Mouse (Mus musculus) left cerebral cortex, adult 2 months (tissue): ENCODE results near the gene N4bp2l1. TPM values are rescaled to one million over a fixed set of nuclear protein-coding genes. Genes with fewer than 3 reads are reported as not detected.

Source experiments
- DNase-seq, 2 experiments: peaks; one replicate each; pipeline ENCODE4 v3.0.0; 2021 to 2022; ENCODE audit warnings: low spot score in 2 of 2, mixed read lengths in 1 of 2; ENCODE audit errors: extremely low spot score in 1 of 2
- H3K27ac ChIP-seq: fragments of 200-600 bp; 2 replicates; pipeline ENCODE4 v1.8.1; 2022
- H3K4me3 ChIP-seq: fragments of 200-600 bp; 2 replicates; pipeline ENCODE4 v1.8.1; 2022
- CTCF ChIP-seq: fragments of 200-600 bp; IDR thresholded peaks from 2 replicates; pipeline ENCODE4 v1.8.1; 2022; ENCODE audit warnings: antibody characterized with exemption, mild to moderate bottlenecking, moderate library complexity
- intact Hi-C: fragments of 180-260 bp; cut with DNase I; formaldehyde crosslinking; loops from one replicate; pipeline ENCODE4 v1.15.1; 2025
- total RNA-seq, 2 experiments: library from RNA; stranded (reverse); gene quantifications; 2 replicates each; pipeline ENCODE4 v1.2.3; 2021

The N4bp2l1 gene
- total RNA-seq, 2 experiments from 2014 or later, result 60.5 to 63.5 TPM

DNA sequence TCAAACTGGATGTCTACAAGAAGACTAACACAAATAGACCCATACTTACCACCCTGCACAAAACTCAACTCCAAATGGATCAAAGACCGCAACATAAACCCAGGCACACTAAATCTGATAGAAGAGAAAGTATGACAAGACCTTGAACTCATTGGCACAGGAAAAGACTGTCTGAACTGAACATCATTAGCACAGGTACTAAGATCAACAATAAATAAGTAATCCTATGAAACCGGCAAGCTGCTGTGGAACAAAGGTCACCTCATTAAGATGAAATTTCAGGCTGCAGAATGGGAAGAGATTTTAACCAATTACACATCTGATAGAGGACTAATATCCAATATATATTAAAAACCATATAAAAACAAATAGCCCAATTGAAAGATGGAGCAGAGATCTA is 19.2 kb upstream of the N4bp2l1 start:
- TF ChIP-seq CTCF, result no peak
- no peak for DNase-seq
- no peak overlapping the region for H3K4me3 ChIP-seq
- intact Hi-C loops, result no loop called here
- no peak overlapping the region for H3K27ac ChIP-seq

DNA sequence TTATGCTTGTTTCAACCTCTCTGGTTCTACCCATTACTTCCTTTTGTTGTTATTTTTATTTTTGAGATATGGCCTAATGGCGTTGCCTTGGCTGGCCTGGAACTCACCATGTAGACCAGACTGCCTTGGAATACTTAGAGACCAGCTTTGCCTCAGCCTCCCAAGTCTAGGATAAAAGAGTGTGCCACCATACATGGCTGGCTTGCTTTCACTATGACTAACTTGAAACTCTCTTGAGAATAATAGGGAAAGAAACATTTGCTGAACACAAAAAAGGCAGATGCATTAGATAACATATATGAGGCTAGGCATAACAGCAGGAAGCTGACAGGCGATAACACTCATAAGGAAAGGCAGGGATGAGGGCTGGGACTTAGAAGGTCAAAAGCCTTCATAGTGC is 17.1 kb upstream of the N4bp2l1 start:
- no peak for DNase-seq
- intact Hi-C loops, result no loop called here
- Histone ChIP-seq H3K27ac (no peak overlapping the region), H3K4me3 (no peak overlapping the region)
- TF ChIP-seq CTCF, result no peak

DNA sequence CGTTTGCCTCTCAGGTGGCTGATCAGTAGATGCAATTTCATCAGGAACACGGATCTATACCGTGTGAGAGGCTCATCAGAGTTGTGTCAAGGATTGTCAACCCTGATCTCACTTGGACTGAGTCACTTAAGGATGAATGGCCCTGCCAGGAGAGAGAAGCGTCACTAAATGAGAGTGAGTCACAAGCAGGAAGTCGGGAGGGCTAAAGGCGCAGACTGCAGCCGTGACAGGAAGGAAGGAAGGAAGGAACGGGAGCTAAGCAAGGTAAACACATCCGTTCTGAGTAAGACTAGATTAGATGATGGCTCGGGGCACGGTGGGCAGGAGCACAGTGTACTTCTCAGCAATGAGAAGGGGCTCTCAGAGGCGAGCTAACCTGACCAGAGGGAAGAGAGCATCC is 14.7 kb upstream of the N4bp2l1 start:
- intact Hi-C loops, result no loop called here
- no peak for TF ChIP-seq CTCF
- H3K27ac ChIP-seq, result peak overlapping the region; percentile 69
- H3K4me3 ChIP-seq, result no peak overlapping the region
- no peak for DNase-seq

DNA sequence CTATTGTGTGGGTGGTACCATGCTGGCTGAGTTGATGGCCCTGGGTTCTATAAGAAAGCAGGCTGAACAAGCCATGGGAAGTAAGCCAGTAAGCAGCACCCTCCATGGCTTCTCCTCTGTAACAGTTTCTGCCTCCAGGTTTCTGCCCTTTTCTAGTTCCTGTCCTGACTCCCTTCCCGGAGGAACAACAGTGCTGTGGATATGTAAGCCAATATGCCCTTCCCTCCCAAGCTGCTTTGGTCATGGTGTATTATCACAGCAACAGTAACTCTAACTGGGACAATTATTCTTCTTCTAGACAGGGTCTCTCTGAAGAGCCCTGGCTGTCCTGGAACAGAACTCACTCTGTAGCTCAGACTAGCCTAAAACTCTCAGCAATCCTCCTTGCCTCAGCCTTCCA is 14.1 kb upstream of the N4bp2l1 start:
- TF ChIP-seq CTCF, result no peak
- no peak for DNase-seq
- intact Hi-C loops, result no loop called here

DNA sequence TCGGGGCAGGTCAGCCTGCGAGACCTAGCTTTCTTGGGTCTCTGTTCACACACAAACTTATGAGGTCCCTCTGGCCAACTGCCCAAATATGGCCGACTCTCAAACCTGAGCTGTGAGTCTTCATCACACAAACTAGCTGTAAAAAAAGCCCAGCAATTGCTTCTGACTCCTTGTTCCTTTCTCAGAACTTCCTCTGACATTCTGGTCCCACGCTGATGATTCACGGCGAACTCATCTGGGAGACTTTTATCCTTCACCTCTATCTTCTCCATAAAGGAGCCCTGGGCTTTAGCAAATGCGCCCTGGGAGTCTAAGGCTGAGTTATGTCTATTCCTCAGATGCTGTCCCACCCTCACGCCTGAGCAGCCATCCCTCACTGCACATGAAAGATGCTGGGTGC is 10.6 kb upstream of the N4bp2l1 start:
- no peak overlapping the region for H3K4me3 ChIP-seq
- no peak overlapping the region for H3K27ac ChIP-seq
- TF ChIP-seq CTCF, result no peak
- DNase-seq, result no peak
- intact Hi-C loops, result no loop called here

More for the DNA sequence above, 14.1 kb upstream of the N4bp2l1 start:
- H3K4me3 ChIP-seq, result no peak overlapping the region
- no peak overlapping the region for H3K27ac ChIP-seq

DNA sequence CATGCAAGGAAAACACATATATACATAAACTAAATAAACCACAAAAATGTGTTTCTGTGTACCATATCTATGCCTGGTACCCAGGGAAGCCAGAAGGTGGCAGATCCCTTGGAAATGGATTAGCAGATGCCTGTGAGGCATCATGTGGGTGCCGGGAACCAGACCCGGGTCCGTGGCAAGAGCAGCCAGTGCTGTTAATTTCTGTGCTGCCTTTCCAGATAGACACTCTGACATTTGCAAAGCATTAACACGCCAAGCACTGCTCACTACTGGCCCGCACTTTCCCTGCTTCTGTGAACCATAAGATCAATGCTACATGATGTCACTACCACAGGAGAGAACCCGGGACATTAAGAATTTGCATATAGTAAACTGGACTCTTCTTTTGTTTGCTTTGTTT is 9.1 kb upstream of the N4bp2l1 start:
- Histone ChIP-seq H3K27ac (no peak overlapping the region), H3K4me3 (no peak overlapping the region)
- intact Hi-C loops, result no loop called here
- no peak for DNase-seq
- no peak for TF ChIP-seq CTCF

DNA sequence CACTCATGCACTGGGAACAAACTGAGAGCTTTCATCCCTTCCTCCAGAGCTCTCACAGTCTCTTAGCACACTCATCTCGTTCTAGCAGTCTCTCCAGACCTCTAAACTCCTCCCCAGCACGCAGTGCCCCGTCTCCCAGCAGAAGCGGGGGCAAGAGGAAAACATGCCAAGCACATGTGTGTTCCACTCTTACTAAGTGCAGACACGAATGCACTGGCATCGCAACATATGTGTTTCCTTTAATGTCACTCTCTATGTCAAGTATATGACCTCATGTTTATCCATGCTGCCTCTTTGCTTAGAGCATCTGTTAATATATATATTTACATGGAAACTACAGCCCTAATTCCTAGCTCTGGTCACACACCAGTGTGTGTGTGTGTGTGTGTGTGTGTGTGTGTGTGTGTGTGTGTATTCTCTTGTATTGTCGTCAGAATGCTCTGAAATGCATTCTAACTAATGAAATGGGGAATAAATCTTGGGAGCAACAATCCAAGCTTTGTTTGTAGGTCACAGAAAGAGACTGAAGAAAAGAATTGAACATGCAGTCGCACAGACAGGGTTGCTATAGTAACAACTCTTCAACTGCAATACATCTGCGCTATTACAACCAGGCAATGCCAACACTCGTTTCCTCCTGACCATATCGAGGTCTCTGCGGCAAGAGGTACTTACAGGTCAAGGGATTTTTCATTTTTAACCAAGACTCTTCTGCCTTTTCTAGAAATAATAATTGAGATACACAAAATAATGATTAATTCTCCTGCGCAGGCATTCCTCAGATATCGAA is 4.6 kb upstream of the N4bp2l1 start:
- intact Hi-C loops, result no loop called here
- Histone ChIP-seq H3K27ac (no peak overlapping the region), H3K4me3 (no peak overlapping the region)
- no peak for DNase-seq
- TF ChIP-seq CTCF, result no peak

DNA sequence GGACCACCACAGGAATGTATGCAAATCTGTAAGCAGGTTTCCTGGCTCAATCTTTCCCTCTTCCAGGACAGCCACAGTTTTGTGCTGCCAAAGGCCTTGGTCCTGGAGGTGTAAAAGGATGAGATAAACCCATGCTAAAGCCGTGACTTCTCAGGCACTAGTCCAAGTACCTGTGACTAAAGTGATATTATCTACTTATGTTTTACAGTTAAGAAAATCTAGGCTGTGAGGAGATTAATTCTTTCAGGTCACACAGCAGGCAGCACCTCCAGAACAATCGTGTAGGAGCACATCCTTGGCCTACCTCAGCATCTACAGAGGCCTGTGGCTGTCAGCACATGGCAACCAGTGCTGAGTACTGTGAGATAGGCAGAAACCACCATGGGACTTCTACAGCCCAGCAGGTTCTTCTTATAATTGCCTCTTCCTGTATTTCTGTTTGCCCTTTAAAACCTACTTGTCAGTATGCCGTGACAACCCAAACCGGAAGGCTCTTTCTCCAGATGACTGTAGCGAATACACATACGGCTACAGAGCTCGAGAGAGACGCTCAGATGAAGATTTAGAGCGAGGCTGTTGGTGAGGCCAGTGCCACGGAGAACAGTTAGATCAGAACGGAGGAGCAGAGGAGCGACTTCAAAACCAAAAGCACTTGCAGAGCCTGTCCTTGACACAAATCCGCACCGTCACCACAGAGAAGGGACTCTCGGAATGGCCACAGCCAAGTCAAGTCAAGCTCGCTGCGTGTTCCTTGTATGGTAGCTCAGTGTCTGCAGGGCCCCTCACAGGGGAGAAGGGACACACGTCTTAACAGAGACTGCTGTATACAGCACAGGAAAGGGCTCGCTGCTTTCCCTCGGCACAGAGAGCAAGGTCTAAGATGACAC is 3.8 kb upstream of the N4bp2l1 start:
- Histone ChIP-seq H3K4me3 (no peak overlapping the region), H3K27ac (no peak overlapping the region)
- intact Hi-C loops, result no loop called here
- no peak for DNase-seq
- no peak for TF ChIP-seq CTCF

DNA sequence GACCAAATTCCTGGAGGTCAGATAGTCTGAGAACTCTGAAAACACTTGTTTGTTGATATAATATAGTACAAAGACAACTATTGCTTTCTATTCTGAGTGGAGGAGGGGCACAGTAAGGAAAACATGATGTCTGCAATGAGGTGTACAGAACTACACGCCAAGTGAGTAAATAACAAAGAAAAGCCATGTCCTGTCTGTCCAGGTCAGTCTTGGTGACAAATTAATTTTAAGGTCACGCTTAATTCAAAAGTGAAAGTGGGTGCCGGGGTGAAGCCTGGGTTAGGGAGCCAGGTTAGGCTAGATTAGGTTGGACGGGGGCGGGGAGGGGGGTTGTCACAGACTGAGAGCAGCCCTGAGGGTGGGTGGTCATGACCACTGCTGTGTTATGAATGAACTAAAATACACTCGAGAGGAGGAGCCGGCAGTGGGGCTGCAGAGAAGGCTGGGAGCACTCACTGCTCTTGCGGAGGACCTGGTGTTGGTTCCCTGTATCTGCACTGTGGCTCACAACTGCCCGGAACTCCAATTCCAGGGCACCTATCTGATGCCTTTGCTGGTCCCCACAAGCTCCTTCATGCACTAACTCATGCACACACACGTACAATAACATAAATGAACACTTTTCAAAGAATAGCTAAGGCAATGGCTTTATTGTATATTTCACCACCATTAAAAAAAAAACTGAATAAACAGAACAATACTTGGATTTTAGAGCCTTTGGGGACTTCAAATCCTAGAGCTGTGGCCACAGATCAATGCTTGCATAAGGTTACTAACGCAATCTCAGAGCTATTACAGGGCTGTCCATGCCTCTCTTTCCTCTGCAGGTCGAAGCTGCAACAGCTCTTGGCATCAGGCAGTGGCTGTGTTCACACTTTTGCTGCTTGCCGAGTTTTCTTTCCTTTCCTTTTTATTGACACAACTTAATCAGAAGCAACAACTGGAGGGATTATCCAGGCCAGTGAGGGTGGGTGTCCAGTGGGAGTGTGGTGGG is 2.6 kb upstream of the N4bp2l1 start:
- no peak for DNase-seq
- Histone ChIP-seq H3K4me3 (no peak overlapping the region), H3K27ac (no peak overlapping the region)
- intact Hi-C loops, result no loop called here
- no peak for TF ChIP-seq CTCF

DNA sequence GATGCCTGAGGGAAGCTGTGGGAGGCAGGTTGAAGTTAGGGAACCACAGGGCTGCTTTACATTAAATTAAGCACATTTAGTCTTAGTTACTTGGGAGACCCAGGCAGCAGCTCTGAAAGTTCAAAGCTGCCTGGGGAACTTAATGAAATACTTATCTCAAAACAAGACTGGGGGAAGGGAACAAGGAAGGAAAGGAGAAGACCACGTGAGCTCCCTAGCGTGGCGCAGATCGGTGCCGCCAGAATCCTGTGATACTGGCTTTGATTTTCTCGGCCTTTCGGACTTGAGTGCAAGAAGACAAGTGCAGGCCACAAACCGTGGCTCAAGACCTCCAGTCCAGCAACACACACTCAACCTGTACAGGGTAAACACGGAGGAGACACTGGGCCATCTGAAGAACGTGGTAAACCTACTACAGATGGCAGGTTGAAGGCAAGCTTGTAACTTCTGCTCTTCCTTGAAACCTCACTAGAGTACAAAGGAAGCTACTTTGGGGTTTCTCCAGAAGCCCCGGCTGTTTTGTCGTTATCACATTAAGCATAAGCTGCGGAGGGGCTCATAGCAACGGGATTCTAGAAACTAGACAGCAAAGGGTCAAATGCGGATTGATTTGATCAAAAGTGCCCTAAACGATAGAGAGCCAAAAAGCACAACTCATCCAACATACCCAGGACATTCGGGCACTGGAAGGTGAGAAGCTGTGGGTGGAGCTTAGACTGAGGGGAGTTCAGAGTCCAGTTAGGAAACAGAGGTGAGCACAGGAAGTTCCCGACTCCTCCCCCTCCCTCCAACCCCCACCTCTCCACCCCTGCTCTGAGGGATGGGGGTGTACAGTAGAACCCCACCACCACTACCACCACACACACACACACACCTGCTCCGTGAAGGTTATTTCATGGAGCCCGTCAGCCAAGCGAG is 1.5 kb upstream of the N4bp2l1 start:
- DNase-seq, result no peak
- TF ChIP-seq CTCF, result no peak
- Histone ChIP-seq H3K4me3 (no peak overlapping the region), H3K27ac (no peak overlapping the region)
- intact Hi-C loops, result no loop called here
